Mouse (Mus musculus) regulatory T cell (primary cell): ENCODE results near the gene Eif4a3.

Experiments
- in situ Hi-C: fragments of 300-600 bp; cut with MboI, MseI; formaldehyde crosslinking; loops from one replicate; pipeline ENCODE4 v1.15.1; 2025; ENCODE audit warnings: high pct_unique_total_duplicates

Eif4a3 gene

DNA sequence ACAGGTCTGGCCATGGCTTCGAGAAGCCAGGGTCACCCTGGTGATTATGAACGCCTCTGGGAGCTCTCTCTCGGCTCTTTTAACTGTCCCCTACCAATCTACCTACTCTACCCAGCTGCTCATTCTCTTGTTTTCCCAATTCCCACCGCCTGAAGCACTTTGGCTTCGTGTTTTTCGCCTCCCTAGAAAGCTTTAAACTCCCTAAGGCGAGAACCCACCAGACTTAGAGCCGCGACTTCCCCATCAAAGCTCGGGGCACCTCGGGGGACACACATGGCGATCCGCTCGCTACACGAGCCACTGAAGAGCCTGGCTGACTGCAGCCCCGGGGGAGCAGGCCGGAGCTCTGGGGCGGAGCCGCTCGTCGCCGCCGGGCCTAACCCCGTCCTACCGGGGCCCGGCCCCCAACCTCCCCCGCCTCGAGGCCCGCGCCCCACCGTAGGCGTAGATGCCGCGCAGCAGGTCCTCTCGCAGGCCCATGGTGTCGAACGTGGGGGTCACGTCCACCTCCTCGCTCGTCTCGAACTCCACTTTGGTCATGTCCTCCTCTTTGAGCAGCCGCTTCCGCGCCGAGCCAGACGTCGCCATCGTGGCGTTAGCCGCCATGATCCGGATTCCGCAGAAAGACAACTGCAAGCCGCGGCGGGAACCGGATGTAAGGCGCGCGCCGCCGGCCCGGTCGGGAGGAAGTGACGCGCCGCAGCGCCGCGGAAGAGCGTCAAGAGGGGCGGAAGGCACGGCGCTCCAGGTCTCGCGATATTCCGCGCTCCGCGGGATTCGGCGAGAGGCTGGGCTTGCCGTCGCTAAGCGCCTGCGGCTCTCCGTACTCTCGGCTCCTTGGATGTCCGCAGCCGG is at the start of gene Eif4a3:
TSS of gene Eif4a3 (minus strand) at position 699 of the 855 bp plus-strand sequence.
- in situ Hi-C loops, result loop anchor here (25.0 kb wide), 1 partner anchor 1012 kb away; the partner anchor contains the start of gene Usp36

DNA sequence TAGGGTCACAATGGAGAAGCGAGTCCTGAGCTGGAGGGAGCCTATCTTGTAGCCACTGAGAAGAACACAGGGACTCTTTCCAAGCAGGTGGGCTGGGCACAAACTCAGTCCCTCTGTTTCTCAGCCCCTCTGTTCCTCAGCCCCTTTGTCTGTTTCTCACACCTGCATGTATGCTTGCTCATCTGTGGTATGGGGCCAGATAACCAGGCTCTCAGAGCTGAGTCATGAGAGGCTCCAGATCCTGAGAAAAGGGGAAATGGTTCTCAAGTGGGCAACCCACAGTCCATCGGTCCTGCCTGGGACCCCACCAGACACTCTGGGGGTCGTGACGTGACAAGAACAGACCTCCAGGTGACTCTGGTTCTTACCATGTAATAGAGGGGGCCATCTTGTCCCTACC is 47.2 kb upstream of the Eif4a3 start:
- in situ Hi-C loops, result no loop called here

DNA sequence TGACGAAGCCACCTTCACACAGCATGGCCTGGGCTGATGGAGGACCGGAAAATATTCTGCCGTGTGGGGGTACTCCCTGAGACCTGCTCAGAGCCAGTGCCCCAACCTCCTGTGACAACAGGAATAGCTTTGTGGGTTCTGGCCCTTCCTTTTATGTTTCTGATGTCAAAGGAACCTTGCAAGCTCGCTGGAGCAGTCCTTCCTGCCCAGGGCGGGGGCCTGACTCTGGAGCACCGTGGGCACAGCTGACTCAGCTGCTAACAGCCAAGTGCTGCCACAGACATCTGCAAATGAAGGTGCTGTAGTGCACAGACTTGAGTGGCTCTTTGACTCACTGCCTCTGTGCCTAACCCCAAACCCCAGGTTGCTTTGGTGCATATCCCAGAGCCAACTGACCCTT is 45.0 kb upstream of the Eif4a3 start:
- in situ Hi-C loops, result no loop called here

DNA sequence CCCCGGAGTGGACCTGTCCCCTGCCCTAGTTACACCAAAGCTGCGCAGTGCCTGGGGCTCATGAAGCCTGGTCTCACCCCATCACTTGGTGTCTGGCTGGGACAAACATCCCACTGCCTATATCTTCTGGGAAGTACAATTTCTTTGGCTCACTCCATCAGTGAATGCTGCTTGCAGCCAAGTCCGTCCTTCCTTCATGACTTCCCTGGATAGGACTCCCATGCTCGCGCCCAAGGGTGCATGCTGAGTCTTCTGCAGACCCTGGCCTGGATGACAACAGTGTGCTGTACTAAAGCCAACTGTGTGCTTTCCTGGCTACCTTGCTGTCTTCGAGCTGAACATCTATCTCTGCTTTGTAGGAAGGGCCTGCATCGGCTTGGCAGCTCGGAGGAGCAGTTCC is 44.3 kb upstream of the Eif4a3 start:
- in situ Hi-C loops, result no loop called here

DNA sequence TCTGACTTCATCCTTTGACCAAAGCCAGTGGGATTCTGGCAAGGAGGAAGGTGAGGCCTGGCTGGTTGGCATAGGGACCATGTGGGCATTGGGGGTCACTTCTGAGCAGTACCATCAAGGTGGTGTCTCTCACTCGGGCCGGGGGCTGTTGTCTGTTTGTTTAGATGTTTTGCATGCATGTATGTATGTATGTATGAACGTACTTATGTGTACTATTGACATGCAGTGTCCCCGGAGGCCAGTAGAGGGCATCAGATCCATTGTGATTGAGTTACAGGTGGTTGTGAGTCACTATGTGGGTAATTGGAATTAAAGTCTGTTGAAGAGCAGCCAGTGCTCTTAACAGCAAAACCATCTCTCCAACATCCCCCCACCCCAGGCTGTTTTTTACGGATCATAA is 39.7 kb upstream of the Eif4a3 start:
- in situ Hi-C loops, result no loop called here

DNA sequence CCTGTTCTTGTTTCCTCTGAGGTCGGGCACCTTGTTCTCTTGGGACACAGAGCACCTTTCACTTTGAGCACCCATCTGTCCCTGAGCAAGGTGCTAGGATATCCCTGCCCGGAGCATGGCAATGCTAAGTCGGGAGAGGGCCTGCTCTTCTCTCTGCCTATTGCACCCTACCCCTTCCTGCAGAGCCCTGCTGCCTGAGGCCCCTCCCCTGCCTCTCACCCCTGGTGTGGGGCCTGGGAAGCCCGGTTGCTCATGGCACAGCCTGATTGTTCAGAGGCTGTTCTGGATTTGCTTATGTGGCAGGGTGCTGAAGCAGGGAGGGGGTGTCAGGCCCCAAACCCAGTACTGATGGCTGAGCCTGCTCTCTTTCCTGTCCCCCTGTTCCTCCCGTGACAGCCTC is 39.3 kb upstream of the Eif4a3 start:
- in situ Hi-C loops, result no loop called here

DNA sequence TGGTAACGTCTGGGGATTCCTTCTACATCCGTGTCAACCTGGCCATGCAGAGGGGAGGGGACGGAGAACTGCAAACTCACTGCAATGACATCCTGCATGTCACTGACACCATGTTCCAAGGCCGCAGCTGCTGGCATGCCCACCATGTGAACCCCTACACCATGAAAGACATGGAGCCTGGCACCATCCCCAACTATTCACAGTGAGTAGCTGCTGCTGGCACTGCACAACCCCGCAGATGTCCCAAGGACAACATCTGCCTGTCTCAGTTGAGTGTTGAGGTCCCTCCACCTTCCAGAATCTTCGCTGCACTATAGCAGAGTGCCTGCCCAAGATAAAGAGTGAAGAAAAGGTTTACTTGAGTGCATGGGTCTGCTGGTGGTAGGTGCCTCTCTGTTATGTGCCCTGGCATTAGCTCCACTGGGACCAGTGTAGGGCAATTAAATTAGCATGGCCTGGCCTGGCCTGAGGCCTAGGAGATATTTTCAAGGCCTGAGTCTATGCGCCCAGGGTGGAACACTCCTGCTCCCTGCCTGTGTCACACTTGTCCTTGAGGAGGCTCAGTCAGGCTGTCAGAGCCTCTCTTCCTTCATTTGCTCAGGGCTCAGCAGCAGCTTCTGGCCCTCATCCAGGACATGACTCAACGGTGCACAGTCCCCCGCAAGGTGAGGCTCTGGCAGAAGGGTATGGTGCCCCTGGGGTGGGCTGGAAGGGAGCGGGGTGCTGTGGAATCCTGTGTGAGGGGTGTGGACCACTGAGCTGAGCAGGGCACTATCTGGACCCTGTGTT is 38.6 kb upstream of the Eif4a3 start:
- in situ Hi-C loops, result no loop called here

DNA sequence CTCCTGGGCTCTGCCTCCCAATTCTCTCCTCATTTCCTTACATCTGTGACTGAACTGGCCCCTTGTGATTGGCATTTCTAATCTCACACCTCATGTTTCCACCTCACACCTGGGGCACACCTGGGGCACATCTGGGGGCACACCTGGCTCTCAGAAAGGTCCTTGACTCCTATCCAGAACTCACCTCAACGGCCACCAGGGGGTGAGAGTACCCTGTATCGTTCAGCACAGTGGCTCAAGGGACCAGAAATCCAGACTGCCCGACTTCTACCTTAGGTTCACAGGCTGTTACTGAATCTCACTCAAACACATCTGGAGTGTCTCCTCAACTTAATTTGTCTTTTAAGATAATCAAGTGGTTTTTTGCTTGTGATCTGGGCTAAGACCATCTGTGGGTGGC is 32.1 kb upstream of the Eif4a3 start:
- in situ Hi-C loops, result loop anchor here (5.0 kb wide), 1 partner anchor 75 kb away; no protein-coding TSS in a partner anchor

DNA sequence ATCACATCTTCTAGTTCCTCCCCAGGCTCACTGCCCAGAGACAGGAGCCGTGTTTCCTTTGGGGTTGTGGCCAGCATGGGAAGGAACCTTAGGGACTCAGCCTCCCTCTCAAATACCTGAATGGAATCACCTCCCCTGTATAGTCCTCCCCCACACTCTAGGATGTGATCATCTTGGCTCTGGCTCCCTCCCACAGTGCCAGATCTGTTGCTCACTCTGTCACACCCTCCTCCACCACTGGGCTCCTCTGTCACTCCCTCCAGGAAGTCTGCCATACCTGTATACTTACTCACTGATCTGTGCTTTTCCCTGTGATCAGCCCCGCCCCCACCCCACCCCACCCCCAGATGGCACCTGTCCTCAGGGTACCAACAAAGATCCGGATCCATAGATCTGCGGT is 30.7 kb upstream of the Eif4a3 start:
- in situ Hi-C loops, result loop anchor here (5.0 kb wide), 1 partner anchor 77 kb away; no protein-coding TSS in a partner anchor

DNA sequence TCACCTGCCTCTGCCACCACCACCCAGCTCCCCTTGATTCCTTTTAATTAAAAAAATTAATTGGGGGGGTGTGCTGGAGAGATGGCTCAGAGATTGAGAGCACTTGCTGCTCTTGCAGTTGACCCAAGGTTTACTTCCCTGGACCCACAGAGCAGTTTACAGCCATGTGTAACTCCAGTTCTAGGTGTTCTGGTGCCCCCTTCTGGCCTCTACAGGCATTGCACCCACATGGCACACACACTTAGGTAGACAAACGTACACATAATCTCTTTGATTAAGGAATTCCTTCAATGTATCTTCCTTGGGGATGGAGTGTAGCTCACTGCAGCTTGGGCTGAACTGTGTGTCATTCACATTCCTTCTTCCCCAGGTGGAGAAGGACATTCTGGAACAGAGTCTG is 25.2 kb upstream of the Eif4a3 start:
- in situ Hi-C loops, result no loop called here

DNA sequence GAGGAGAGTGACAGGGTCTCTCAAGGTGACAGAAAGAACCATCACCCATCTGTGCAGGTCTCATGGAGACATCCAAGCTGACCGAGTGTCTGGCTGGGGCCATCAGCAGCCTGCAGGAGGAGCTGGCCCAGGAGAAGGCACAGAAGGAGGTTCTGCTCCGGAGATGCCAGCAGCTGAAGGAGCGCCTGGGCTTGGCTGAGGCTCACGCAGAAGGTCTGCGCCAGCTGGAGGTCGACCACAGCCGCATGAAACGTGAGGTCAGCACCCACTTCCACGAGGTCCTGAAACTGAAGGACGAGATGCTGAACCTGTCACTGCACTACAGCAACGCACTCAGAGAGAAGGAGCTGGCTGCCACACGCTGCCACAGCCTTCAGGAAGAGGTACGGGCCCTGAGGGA is 22.6 kb upstream of the Eif4a3 start:
- in situ Hi-C loops, result no loop called here

DNA sequence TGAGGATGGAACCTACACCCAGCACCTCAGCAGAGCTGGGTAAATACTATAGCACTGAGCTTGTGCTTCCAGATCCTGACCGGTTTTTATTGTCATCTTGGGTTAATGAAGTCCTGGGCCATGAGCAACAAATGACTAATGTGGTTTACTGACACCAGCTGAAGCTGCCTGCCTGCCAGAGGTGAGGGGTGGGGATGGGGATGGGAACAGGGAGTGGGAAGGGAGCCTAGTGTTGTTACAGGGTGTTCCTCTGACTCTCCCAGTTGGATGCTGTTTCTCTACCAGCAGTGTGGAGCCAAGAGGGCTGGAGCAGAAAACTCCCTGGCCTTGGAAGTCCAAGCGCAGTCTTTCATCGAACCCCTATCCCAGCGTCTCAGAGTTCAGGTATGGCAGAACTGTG is 16.8 kb upstream of the Eif4a3 start:
- in situ Hi-C loops, result no loop called here

DNA sequence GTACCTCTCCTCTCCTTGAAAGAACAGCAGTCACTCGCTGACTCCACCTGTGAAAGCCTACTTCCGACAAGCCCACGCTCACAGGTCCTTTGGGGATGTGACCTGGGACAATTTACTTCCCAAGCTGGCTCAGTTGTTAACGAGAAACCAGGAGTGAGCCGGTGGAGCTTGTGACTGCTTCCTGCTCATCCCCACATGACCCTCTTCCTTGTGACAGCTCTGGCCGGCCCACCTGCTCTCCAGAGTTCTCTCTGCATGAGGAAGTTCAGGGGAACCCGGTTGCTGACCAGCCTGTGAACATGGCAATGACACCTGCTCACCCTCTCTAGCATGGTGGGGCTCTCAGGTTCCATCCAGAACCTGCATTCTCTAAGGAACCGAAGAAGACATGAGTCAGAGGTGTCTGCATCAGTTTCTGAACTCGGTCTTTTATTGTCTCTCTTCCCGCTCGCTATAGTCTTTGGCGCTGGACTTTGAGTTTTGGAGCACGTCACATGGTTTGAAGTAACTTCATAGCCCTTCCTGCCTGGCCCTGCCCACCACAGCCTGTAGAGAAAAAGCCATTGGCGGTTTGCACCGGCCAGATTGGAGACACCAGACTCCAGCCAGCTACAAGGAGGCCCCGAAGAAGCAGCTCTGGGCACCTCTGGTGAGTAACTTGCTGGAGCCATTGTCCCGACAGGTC is 14.5 kb upstream of the Eif4a3 start:
- in situ Hi-C loops, result no loop called here

DNA sequence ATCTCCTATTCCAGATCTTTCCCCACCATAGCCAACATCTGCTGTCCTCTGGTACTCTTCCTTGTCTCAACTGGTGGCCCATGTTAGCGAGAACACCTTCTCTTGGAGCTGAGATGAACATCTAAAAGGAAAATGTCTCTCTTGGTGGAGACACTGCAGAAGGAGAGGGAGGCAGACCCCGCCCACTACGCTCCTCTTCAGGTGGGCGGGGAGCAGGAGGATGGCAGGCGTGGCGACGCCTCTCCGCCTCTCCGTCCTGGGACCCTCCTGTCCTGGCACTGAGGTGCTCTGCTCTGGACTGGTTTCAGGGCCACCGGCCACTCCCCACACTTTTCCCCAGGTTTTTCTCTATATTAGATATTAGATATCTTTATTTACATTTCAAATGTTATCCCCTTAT is 10.7 kb upstream of the Eif4a3 start:
- in situ Hi-C loops, result no loop called here

DNA sequence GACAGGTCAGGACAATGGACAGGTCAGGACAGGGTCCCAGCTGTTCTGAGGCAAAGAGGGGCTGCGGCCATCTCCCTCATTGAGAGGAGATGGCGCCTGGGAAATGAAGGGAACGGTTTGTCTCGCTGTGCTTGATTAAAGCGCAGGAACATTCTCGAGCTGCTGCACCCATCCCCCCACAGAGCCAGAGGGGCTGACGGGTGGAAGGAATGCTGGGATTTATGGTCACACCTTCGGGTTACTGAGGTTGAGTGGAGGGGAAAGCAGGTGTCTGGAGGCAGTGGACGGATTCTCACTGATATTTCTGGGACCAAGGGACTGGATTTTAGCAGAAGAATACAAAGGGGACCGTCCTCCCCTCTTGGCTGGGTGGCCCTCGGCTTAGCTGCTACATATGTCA is 8.0 kb upstream of the Eif4a3 start:
- in situ Hi-C loops, result no loop called here

DNA sequence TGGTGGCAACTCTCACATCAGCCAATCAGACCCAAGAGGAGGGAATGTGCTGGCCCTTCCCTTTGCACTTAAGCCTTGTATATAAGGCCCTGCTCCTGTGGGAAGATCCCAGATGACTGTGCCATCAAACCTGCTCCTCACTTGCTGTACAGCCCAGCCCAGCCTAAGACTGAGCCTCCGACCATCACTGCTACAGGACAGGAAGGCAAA is 7.7 kb upstream of the Eif4a3 start, which contains the start of gene Card14:
TSS of gene Card14 (plus strand) at position 111 of the 210 bp plus-strand sequence.
- in situ Hi-C loops, result no loop called here

DNA sequence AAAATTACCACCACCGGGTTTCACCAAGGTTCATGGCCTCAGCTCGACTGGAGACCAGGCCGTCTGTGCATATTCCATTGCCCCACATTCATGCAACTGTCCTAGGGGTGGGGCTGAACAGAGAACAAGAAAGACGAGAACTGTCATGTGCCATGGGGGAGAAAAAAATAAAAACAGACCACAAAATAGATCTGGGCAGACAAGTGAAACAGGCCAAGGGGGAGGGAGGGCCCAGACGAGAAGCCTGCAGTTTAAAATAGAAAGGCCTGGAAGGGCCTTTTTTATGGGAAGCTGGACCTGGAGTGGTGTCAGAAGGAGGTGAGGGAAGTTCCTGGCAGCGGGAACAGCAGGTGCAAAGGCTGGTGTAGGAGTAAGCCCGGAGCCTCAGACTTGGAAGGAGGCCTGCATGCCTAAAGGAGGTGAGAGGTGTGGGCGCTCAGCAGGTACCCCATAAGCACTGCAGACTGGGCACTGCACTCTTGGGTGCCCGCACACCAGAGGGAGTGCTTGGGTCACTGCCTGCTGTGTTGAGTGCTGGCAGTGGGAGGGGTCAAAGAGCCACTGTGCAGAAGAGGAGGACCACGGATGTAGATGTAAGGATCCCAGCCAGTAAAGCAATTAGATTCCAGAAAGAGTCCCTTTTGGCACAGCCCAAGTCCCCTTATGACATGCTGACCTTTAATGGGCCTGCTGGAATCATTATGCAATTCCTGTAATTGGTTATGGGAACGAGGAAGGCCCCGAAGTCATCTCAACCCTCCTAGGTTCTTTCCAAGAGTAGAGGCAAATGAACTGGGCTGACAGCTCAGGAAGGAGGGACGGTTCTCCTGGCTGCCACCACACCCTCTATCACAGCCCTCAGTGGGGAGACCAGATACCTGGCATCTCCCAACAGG is 7.1 kb upstream of the Eif4a3 start:
- in situ Hi-C loops, result no loop called here

DNA sequence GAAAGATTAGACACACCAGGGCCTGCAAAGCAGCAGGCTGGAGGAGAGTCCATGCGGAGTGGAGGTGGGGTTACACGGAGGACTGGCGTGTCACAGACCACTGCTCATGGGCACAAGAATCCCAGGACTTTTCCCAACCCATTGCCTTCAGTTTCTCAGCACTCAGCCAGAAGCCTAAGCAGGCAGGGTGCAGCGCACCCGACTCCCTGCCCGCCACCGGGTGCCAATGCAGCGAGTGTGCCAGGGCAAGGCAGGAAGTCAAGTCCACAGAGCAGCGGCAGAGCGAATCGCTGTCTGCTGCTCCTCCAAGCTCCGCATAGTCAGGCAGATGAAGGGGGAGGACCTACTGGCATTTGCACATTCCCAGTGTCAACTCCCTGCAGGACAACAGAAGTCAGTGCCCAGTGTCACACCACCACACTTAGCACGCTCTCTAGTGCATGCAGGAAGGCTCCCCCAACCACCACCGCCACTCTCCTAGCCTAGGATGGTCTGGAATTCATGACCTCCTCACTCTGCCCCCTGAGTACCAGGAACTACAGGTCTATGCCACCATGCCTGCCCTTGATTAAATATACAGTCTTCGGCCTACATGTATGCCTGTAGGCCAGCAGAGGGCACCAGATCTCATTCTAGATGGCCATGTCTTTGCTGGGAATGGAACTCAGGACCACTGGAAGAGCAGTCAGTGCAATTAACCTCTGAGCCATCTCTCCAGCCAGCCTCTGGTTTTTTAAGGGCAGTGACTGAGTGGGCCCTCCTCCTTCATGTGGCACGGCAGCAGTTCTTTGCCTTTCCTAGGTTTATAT is 5.2 kb upstream of the Eif4a3 start:
- in situ Hi-C loops, result no loop called here

DNA sequence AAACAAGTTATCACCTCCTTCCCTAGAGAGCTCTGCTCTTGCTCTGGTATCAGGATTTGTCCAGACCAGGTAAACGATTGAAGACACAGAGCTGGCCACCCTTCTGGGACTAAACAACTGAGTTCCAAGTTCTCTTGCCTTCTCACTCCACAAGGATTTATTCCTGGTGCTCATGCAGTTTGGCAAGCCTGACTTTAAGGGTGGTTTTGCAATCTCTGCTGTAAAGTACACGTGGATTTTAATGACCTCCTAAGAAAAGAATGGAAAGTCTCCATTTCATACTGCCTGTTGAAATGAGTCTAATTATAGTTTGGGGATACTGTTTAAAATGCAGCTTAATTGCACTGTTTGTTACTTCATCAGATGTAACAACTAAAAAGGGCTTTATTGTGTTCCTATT is 1.1 kb upstream of the Eif4a3 start:
- in situ Hi-C loops, result no loop called here

DNA sequence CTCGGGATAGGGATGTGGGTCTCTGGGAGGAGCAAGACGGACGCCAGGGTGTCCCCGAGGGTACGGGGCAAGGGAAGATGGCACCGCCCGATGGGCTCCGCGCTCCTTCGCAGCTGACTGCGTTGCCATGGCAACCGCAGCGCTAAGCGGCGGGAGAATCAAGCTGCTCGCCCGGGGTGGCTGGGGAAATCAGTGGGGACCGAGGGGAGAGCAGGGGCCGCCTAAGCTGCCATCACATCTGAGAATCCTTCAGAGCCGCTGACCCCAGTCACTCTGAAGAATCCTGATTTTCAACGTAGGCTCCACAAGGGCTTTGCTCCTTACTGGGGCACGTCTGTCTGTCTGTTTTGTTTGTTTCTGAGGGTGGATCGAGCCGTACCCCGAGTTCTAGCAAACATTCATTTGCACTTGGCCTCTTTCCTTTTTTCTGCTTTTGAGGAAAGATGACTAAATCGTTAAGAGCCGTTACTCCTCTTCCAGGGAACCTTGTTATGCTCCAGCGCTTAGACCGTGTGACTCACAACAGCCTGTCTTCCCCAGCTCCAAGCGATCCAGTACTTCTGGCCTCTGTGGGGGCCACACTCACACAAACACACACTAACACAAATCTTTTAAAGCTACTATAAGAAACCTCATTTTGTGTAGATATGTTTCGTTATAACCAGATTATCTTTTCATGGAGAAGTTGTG is 502 bp upstream of the Eif4a3 start:
- in situ Hi-C loops, result no loop called here
